Mouse (Mus musculus) ES-Bruce4 (cell line): ENCODE measurements around the gene Calm3. TPM values are rescaled to one million over a fixed set of nuclear protein-coding genes. Genes with fewer than 3 reads are reported as not detected.

Experiments used
- H3K27ac ChIP-seq: 2 replicates; pipeline ENCODE4 v1.5.1; 2012; ENCODE audit warnings: low read length, inconsistent platforms; ENCODE audit not compliant: insufficient read depth
- H3K27me3 ChIP-seq: 2 replicates; pipeline ENCODE4 v1.6.1; 2012; ENCODE audit warnings: mild to moderate bottlenecking, low read length, inconsistent platforms; ENCODE audit not compliant: control insufficient read depth, poor library complexity, insufficient read depth, severe bottlenecking
- H3K36me3 ChIP-seq: 2 replicates; pipeline ENCODE4 v1.6.1; 2012; ENCODE audit warnings: inconsistent platforms, mild to moderate bottlenecking, low read length, moderate library complexity; ENCODE audit not compliant: control insufficient read depth, poor library complexity, insufficient read depth, severe bottlenecking
- H3K4me1 ChIP-seq: one replicate; pipeline ENCODE4 v1.8.1; 2011; ENCODE audit warnings: low read length; ENCODE audit not compliant: control insufficient read depth, insufficient read depth
- H3K4me3 ChIP-seq: 2 replicates; pipeline ENCODE4 v1.5.1; 2011; ENCODE audit warnings: low read depth, mild to moderate bottlenecking, low read length
- H3K9ac ChIP-seq: 2 replicates; pipeline ENCODE4 v1.6.1; 2012; ENCODE audit warnings: low read depth, mild to moderate bottlenecking, inconsistent platforms; ENCODE audit not compliant: poor library complexity, severe bottlenecking
- H3K9me3 ChIP-seq: replicated peaks from 2 replicates; pipeline ENCODE4 v1.6.1; 2012; ENCODE audit warnings: mild to moderate bottlenecking, low read length, inconsistent platforms; ENCODE audit not compliant: control insufficient read depth, poor library complexity, insufficient read depth, severe bottlenecking
- CTCF ChIP-seq: IDR thresholded peaks from one replicate; pipeline ENCODE4 v1.8.1; 2011; ENCODE audit warnings: low read depth, low read length
- EP300 ChIP-seq: IDR thresholded peaks from 2 replicates; pipeline ENCODE4 v1.6.1; 2011; ENCODE audit warnings: low read depth, low read length; ENCODE audit not compliant: insufficient read depth
- POLR2A ChIP-seq: IDR thresholded peaks from one replicate; pipeline ENCODE4 v1.8.1; 2011; ENCODE audit warnings: low read length; ENCODE audit not compliant: insufficient read depth
- polyA plus RNA-seq: library from polyadenylated mRNA; stranded (reverse); fragments of >200 nt; gene quantifications from 2 replicates; pipeline ENCODE4 v1.2.4, GENCODE M21; 2011; ENCODE audit warnings: low read depth; ENCODE audit not compliant: missing spikeins, insufficient read depth, insufficient read length

Gene Calm3
- polyA plus RNA-seq, 1 experiment, result 358 TPM

DNA sequence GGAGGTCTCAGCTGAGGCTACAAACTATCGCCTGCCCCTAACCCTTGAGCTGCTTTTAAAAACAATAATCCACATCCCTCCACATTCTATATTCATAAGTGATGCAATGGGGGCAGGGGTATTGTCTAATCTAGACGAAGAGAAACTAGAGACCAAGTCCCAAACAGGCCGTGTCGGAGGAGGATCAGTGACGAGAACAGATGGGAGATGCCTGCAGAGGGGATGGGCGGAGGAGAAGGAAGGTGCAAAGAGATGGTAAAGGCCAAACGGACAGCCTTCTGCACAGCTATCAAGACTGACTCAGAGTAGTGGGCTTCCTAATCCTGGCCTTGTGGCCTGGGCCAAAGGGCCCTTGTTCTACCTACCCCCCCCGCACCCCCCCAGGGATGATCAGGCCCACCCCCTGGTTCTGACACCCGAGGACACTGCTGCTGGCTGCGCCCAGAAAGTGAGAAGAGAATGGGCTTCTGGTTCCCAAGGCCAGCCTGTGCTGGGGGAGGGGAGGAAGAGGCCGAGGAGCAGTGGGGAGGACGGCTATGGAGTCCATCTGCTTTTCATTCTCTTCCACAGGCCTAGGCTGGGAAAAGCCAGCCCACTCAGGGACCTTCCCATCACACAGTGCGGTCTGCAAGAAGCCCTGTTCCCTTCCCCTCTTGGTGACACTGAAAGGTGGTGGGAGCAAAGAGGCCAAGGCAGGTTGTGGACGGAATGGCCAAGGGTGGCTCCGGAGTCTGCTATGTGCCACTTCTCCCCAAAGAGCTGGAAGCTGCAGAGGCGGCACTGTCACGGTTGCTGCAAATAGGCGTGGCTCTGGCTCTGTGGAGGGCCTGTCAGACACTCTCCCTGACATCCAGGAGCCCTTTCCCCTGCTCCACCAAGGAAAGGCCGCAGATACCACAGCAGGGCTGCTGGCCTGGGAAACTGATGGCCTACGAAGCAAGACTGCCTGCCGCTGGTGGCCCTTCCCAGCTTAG is 2.8 kb downstream of the Calm3 start:
- TF ChIP-seq POLR2A (no peak), EP300 (no peak), CTCF (no peak)
- peaks cover 4% of the 10 kb centered on the region for H3K4me1 ChIP-seq
- H3K9ac ChIP-seq, result no peak overlapping the region
- H3K4me3 ChIP-seq, result no peak overlapping the region
- H3K36me3 ChIP-seq, result peaks cover 13% of the 10 kb centered on the region
- H3K9me3 ChIP-seq, result no peaks in the 10 kb centered on the region
- H3K27ac ChIP-seq, result no peak overlapping the region
- no peaks in the 10 kb centered on the region for H3K27me3 ChIP-seq

DNA sequence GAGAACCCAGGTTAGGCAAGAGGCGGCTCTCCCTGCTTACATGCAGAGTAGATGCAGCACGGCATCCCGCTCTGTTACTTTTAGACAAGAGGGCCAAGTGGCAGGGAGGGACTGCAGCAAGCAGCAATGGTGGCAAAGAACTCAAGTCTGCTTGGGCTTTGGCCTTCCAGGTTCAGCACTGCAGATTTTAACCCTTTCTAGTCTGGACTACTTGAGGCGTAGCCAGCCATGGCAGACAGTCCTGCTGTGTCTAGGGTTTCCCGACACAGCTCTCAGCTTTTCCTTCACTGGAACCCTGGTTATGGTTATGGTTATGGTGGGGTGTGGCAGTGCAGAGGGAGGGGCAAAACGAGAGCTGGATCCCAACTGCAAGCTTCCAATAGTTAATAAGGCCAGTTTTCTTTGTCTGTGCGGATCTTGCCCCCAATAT is 3.7 kb downstream of the Calm3 start:
- H3K27ac ChIP-seq, result no peak overlapping the region
- TF ChIP-seq POLR2A (no peak), EP300 (no peak), CTCF (no peak)
- H3K36me3 ChIP-seq, result peaks cover 17% of the 10 kb centered on the region
- H3K27me3 ChIP-seq, result no peaks in the 10 kb centered on the region
- no peak overlapping the region for H3K4me3 ChIP-seq
- H3K4me1 ChIP-seq, result peaks cover 4% of the 10 kb centered on the region
- no peaks in the 10 kb centered on the region for H3K9me3 ChIP-seq
- no peak overlapping the region for H3K9ac ChIP-seq

DNA sequence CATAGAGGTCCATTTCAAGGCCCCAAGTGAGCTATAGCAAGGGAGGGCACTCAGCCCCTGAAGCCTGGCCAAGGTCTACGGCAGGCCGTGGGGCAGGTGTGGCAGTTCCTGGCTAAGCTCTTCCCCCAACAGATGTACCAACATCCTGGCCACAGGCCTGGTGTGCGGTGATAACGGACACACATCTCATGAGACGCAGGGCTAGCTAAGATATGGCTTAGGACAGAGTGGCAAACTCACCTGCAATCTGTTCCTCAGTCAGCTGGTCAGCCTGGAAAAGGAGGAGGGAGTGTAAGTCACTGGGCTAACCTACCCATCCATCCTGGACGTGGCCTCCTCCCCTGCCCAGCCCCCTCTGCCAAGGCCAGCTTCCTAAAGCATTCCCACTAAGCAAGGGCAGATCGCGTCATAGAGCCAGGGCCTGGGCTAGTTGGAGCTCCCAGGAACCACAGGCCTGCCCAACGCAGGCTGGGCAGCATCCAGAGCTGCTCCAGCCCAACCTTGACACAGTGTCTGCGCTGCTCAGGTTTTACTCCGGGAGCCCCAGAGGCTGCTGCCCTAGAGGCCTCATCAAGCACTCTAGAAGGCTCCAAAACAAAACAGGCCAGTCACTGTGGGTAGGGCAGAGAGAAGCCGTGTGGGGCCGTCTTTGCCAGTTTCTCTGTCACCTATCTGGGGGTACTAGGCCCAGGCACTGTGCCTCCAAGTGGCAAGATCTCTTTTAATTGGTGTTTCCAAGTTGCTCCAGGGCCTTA is 4.3 kb downstream of the Calm3 start:
- Histone ChIP-seq H3K4me3 (no peak overlapping the region), H3K9me3 (no peaks in the 10 kb centered on the region), H3K9ac (no peak overlapping the region), H3K27me3 (no peaks in the 10 kb centered on the region), H3K4me1 (peaks cover 4% of the 10 kb centered on the region), H3K36me3 (peaks cover 17% of the 10 kb centered on the region), H3K27ac (no peak overlapping the region)
- TF ChIP-seq EP300 (no peak), POLR2A (no peak), CTCF (no peak)

DNA sequence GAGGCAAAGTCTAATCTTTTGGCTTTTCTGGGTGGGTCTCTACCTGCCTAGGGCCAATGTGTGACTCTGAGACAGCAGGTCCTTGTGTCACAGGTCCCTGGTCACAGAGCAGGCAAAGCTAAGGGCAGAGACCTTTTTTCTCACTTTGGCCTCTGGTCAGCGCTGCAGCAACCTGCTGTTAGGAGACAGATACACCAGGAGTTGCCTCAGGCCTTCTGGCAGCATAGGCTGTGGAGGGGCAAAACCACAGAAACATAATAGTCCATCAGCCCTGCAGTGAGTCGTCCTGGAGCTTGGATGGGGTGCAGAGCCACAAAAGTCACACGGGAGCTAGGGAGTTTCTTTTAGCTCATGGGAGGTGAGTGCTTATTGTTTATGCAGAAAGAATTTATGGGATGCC is 5.2 kb downstream of the Calm3 start:
- Histone ChIP-seq H3K9ac (no peak overlapping the region), H3K9me3 (no peaks in the 10 kb centered on the region), H3K27ac (no peak overlapping the region), H3K4me1 (peaks cover 4% of the 10 kb centered on the region), H3K27me3 (no peaks in the 10 kb centered on the region), H3K4me3 (no peak overlapping the region), H3K36me3 (peaks cover 17% of the 10 kb centered on the region)
- TF ChIP-seq CTCF (no peak), EP300 (no peak)

DNA sequence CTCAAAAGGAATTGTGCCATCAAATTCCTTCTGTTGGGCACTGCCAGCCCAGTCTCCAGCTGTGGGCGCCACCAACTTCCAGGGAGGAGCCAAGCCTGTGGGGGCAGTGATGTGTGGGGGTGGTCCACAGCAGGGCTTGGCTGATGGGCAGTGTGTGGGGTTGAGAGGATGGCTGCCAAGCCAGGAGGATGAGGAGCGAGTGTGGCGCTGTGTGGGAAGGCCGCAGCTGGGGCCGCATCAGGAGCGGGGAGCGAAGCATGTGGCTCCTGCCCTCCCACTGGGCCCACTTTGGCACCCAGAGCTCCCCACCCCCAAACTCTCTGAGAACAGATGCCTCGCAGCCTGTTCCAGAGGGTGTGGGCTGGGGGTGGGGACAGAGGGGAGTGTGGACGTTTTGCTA is 5.9 kb downstream of the Calm3 start:
- H3K9ac ChIP-seq, result no peak overlapping the region
- TF ChIP-seq EP300 (no peak), CTCF (no peak), POLR2A (no peak)

DNA sequence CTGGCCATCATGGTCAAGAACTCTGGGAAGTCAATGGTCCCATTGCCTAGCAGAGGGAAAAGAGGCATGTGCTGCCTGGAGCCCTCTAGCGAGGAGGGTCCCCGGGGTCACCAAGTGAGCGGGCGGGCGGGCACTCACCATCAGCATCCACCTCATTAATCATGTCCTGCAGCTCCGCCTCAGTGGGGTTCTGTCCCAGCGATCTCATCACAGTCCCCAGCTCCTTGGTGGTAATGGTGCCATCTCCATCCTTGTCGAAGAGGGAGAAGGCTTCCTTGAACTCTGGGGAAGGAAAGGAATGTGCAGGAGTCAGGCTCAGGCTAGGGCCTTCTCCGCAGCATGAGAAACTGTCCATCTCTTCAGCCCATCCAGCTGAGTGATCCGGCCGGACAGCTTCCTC is 6.5 kb downstream of the Calm3 start:
- no peak overlapping the region for H3K27ac ChIP-seq
- peaks cover 17% of the 10 kb centered on the region for H3K36me3 ChIP-seq
- H3K4me1 ChIP-seq, result peaks cover 4% of the 10 kb centered on the region
- H3K9me3 ChIP-seq, result no peaks in the 10 kb centered on the region
- H3K9ac ChIP-seq, result no peak overlapping the region
- no peak overlapping the region for H3K4me3 ChIP-seq
- TF ChIP-seq EP300 (no peak), POLR2A (no peak), CTCF (no peak)
- no peaks in the 10 kb centered on the region for H3K27me3 ChIP-seq

More for the DNA sequence above, 5.9 kb downstream of the Calm3 start:
- H3K4me1 ChIP-seq, result peaks cover 4% of the 10 kb centered on the region
- no peaks in the 10 kb centered on the region for H3K27me3 ChIP-seq
- no peaks in the 10 kb centered on the region for H3K9me3 ChIP-seq
- H3K36me3 ChIP-seq, result peaks cover 17% of the 10 kb centered on the region
- no peak overlapping the region for H3K27ac ChIP-seq
- no peak overlapping the region for H3K4me3 ChIP-seq
